Mouse (Mus musculus): ENCODE results near the gene Synpo2l. TPM values are rescaled to one million over a fixed set of nuclear protein-coding genes. Genes with fewer than 3 reads are reported as not detected.
"Not testable (repeated sequence)": the region's sequence is repeated elsewhere in the genome, so short reads cannot be mapped to it uniquely, and the experiment has no call there.

Gene Synpo2l
- total RNA-seq, 2 experiments from 2014 or later, result 0.10 TPM; not detected in 1

GRCm38 (mm10) chr14:20646381-20646780 lies 21.8 kb downstream of the Synpo2l start:
- ATAC-seq (replicated peaks; ENCODE audit: poor library complexity), result peak; percentile 93

DNA sequence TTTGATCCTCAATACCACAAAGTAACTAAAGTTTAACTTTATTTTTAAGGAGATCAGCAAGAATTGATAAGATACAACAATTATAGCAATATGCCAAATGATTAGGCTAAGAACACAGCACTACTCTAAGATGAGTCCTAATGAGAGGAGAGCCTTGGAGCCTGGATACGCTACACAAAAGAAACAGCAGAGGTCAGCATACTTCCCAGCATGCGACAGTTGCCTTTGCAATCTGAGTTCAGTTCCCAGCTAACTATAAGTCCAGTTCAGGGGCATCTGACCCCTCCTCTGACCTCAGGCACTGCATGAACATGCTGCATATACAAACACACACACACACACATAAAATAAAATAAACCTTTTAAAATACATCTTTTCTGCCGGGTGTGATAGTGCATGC lies 22.6 kb downstream of the Synpo2l start:
- no peak for ATAC-seq (replicated peaks; ENCODE audit: poor library complexity)

DNA sequence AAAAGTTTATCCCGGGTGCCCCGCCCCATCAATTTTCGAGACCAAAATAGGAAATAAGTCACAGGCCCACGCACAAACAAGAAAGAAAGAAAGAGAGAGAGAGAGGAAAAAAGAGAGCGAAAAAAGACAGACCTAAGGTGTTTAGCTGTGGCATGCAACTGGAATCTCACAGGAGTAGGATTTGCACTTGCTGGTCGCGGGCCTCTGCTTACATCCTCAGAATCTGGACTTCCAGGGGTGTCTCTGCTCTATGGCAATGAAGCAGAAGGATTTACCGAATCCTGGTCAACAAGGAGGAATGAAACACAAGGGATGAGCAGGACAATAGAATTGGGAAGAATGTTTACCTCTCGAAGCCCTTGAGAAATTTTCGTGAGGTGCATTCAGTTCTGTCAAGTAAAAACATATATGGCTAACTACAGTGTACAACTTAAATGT lies 26.7 kb downstream of the Synpo2l start:
- ATAC-seq (replicated peaks; ENCODE audit: poor library complexity), result no peak

DNA sequence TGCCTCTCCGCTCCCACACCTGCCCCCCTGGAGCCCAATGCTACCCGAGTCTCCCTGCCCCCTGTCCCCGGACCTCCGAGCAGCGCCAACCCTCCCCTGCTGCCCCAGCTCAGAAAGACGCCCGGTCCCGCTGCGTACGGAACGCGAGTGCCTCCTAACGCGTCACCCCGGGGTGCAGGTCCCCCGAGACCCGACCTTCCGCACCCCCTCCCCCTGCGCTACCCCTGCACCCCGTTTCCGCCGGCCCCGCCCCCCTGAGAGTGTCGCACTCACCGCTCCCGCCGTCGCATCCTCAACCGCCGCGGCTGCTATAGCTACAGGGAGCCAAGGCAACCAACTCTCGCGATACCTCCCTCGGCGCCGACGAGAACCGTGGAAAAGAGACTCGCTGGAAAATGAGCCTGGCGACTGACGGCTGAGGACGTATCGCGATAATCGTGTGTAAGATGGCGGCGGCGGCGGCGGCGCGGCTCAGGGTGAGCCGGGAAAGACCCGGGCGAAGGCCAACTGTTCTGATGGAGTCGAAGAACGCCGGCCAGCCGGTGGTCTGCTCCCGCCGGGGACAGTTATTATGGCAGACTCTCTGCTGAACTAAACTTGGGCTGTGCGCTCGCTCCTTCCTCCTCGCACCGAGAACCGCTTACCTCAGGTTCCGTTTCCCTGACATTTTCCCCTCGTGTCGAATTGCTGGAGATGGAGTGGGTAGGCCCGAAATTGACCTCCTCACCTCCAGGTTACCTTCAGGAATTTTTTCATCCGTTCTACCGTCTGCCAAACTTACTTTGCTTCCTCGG lies 27.3 kb downstream of the Synpo2l start, which contains the start of gene Usp54:
TSS of gene Usp54 (minus strand) at position 420 of the 794 bp plus-strand sequence.
- ATAC-seq (replicated peaks; ENCODE audit: poor library complexity), result peak; percentile 98

- peak; percentile 1; the same call in 1 of the 2 replicates for ATAC-seq (replicated peaks; ENCODE audit: poor library complexity)
Measured at GRCm38 (mm10) chr14:20639918-20640619, 28.1 kb downstream of the Synpo2l start.

DNA sequence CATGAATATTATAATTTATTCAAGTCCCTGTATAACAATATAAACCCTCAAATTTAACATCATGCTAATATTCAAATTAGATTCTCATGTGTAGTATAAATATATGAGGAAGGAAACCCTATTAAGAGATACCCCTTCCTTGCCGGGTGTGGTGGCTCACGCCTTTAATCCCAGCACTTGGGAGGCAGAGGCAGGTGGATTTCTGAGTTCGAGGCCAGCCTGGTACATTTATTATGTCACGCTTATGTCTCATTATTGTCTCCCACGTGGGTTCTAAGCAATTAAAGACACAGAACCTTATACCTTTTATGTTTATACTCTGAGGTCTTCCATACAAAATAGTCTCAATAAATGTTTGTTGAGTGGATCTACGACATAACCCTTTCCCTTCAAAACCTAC lies 29.5 kb downstream of the Synpo2l start:
- ATAC-seq (replicated peaks; ENCODE audit: poor library complexity), result no peak

DNA sequence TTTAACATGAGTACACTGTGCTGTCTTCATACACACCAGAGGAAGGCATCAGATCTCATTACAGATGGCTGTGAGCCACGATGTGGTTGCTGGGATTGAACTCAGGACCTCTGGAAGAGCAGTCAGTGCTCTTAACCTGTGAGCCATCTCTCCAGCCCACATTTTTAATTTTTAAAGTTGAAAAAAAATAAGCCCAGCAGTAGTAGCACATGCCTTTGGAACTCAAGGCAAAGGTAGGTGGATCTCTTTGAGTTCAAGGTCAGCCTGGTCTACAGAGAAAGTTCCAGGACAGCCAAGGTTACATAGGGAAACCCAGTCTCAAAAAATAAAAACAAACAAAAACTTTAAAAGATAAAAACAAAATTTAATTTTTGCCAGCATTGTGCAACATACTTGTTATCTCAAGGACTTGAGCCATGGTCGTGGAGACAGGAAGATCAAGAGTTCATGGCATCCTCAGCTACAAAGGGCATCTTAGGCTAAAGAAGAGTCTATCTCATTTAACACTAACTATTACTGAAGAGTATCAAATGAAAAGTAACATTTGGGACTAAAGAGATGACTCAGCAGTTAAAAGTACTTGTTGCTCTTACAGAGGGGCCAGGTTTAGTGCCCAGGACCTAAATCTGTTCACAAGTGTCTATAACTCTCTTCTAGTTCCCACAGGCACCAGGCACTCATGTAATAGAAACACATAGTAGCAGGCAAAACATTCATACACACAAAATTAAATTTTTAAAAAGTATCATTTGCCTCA lies 30.2 kb downstream of the Synpo2l start:
- no peak for ATAC-seq (replicated peaks; ENCODE audit: poor library complexity)

GRCm38 (mm10) chr14:20636968-20637367 lies 31.2 kb downstream of the Synpo2l start:
- not testable (repeated sequence) for ATAC-seq (replicated peaks; ENCODE audit: poor library complexity)

DNA sequence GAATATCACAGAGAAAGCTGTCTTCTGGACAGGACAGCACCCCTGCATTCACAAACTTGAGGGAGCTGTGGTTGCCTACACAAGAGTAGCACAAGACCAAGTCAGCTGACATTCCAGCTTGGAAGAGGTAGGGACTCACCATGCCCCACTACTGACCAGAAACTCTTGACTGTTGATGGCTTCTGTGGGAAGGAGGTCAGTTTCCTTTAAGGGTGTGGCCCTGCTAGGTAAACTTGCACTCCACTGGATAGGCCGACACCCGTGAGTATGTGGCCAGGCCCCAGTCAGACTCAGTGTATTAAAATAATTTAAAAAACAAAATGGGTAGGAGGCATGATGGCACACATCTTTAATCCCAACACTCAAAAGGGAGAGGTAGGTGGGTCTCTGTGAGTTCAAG lies 32.6 kb downstream of the Synpo2l start:
- no peak for ATAC-seq (replicated peaks; ENCODE audit: poor library complexity)

GRCm38 (mm10) chr14:20631253-20631652 lies 36.9 kb downstream of the Synpo2l start:
- no peak for ATAC-seq (replicated peaks; ENCODE audit: poor library complexity)

GRCm38 (mm10) chr14:20626971-20627370 lies 41.2 kb downstream of the Synpo2l start:
- no peak for ATAC-seq (replicated peaks; ENCODE audit: poor library complexity)

- no peak for ATAC-seq (replicated peaks; ENCODE audit: poor library complexity)
Measured at GRCm38 (mm10) chr14:20626447-20626846, 41.7 kb downstream of the Synpo2l start.

DNA sequence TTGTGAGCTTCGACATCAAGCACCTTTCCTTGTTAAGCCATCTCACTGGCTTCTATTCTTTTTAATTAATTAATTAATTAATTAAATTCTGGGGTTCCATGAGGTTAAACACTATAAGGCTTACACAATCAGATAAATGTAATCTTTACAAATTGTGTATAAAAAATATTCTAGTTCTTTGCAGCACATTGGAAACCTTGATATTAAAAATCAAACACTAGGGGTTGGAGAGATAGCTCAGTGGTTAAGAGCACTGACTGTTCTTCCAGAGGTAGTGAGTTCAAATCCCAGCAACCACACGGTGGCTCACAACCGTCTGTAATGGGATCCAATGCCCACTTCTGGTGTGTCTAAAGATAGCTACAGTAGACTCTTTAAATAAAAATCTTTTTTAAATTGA lies 45.2 kb downstream of the Synpo2l start:
- no peak for ATAC-seq (replicated peaks; ENCODE audit: poor library complexity)

DNA sequence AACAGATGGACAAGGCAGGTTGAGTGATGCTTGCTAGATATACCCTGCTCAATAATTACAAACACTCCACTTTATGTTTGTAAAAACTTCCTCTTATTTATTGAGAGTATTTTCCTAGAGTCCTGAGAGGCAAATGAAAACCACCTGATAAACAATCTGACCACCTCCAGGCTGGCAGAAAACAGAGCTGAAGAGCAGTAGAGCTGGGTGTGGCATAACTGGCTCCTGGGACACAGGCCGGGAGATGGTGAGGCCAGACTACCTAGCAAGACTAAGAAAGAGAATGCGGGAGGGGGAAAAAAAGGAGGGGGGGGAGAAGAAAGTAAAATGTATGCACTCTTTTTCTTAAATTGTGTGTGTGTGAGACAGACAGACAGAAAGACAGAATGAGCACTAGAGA lies 45.7 kb downstream of the Synpo2l start:
- ATAC-seq (replicated peaks; ENCODE audit: poor library complexity), result no peak

DNA sequence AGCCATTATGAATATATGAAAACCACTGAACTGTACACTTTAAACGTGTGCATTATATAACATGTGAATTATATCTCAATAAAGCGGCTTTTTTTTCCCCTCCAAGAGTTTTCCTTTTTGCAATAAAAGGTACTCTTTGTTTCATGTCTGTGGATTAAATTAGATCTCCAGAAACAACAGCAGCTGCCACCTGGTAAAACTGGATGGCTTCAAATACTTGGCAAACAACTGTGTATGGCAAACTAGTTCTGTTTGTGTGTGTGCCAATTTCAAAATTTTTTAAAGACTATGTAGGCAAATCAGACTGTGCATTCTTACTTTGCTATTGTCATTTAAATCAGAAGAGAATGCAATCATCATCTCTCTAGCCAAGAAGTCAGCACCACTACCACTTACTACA lies 46.3 kb downstream of the Synpo2l start:
- ATAC-seq (replicated peaks; ENCODE audit: poor library complexity), result no peak

DNA sequence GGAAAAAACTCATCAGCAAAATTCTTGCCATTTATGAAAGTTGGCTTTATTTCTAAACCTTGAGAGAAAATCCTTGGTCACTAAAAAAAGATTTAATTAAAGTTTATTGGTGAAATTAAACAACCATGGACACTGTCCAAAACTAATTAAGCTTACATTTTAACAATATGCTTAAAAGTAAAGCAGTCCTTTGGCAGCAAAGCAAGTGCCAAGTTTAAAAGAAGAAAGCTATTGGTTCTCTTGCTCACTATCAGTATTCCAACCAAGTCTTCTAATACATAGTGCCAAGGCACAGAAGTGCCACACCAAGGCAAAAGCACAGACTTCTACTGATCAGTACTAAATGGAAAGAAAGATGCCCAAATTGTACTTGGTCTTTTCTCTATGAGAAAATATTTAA lies 49.0 kb downstream of the Synpo2l start:
- no peak for ATAC-seq (replicated peaks; ENCODE audit: poor library complexity)

DNA sequence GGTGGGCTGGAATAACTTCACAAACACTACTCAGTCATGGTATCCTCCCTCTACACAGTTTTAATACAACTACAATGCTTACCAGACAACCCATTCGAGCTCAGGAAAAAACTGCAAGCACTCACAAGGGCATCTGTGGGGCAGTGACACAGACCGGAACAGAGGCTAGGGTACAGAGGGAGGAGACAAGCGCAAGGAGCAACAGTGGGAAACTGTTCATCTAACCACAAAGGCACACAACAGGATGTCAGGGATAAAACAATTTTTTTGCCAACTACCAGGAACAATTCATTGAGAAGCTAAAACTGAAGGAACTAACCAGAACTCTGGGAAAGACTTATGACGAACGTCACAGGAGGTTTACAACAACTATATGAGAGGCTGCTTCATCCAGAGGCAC lies 49.9 kb downstream of the Synpo2l start:
- ATAC-seq (replicated peaks; ENCODE audit: poor library complexity), result peak; percentile 79

GRCm38 (mm10) chr14:20616421-20616820 lies 51.7 kb downstream of the Synpo2l start:
- ATAC-seq (replicated peaks; ENCODE audit: poor library complexity), result peak; percentile 33; the same call in 1 of the 2 replicates

DNA sequence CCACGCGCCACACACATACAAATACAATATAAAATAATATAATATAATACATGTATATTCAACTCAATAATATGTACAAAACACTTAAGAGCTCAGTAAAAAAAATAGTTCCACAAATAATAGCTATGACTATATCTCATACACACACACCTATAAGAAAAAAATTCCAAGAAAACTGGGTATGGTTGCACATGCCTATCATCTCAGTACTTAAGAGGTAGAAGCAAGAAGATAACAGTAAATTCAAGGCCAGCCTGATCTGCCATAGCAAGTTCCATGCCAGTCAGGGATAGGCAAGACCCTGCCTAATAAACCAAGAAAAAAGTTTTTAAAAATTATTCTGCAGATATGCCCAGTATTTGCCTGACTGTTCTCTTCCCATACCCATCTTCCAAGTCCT lies 53.1 kb downstream of the Synpo2l start:
- ATAC-seq (replicated peaks; ENCODE audit: poor library complexity), result no peak

DNA sequence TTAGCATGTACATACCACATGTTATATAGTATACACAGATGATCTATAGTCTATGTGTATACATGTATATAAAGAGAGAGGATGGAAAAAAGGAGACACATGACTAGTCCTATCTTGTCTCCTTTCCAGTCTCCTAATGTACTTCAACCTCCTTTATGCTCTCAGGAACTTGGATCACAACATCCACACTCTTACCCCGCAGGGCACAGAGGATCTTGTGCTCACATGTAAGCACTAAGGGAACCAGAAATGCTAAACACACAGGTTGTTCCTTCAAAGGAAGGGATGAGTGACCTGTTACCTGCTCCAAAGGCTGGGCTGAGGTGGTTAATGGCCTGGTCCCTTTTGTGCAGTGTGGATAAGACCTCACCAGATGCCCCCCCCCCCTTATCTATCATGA lies 55.3 kb downstream of the Synpo2l start:
- no peak for ATAC-seq (replicated peaks; ENCODE audit: poor library complexity)

DNA sequence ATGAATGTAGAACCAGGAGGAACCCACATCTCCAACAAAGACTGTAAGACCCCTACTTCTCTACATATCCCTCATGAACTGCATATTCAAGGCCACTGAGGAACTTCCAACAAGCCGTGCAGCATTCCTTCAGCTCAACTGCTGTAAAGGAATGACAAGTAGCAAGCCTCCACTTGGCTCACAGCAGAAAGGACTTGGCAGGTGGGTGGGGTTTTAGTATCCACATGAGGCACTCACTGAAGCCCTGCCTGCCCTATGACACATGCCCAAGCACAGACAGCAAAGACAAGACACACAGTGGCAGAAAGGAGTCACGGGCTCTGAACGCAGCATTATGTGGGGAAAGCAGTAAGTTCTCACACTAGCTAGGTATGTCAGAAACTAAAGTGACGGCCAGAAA lies 58.0 kb downstream of the Synpo2l start:
- ATAC-seq (replicated peaks; ENCODE audit: poor library complexity), result no peak

All from megakaryocyte progenitor cell, adult 5-6 weeks (primary cell).